Mouse (Mus musculus) left cerebral cortex, postnatal 36 days (tissue): ENCODE data around the gene Dct. TPM values are rescaled to one million over a fixed set of nuclear protein-coding genes. Genes with fewer than 3 reads are reported as not detected.

Source experiments
- total RNA-seq, 2 experiments: library from RNA; stranded (reverse); gene quantifications; 2 replicates each; pipeline ENCODE4 v1.2.3; 2021

The Dct gene
- total RNA-seq, 2 experiments from 2014 or later, result 0.52 TPM

Other genes with a start within 250 kb of the Dct start
- gene Tgds, start 80.5 kb upstream of the Dct start, total RNA-seq, result 1 to 10 TPM; 5.4 to 5.6 TPM
- gene Gpr180, start 84.9 kb upstream of the Dct start, total RNA-seq, result 10 to 100 TPM; 33.0 to 34.0 TPM
- gene Sox21, start 184.8 kb upstream of the Dct start, total RNA-seq, result 10 to 100 TPM in 1 of 2 experiments, 1 to 10 TPM in 1; 7.9 to 11.2 TPM
- not detected for gene Gm9376, start 214.7 kb upstream of the Dct start, total RNA-seq